Mouse (Mus musculus) neural tube, embryonic 14.5 days (tissue): ENCODE results near the gene Reg4. TPM values are rescaled to one million over a fixed set of nuclear protein-coding genes. Genes with fewer than 3 reads are reported as not detected.

Experiments
- polyA plus RNA-seq: library from polyadenylated mRNA; unstranded; fragments of >200 nt; fragmentation: Nextera tagmentation; extraction: Ambion mirVana; gene quantifications from 2 replicates; pipeline ENCODE4 v1.2.1, GENCODE M21; 2014

The Reg4 gene
- polyA plus RNA-seq, 1 experiment from 2014 or later = not detected

Other genes starting within 250 kb of the Reg4 start
- 8.2 and 13.6 TPM in 2 replicates for gene Notch2, start 208.6 kb upstream of the Reg4 start, polyA plus RNA-seq
- gene Adam30, start 61.5 kb upstream of the Reg4 start, polyA plus RNA-seq = not detected in 2 replicates
- 6.5 and 17.6 TPM in 2 replicates for gene Hmgcs2, start 58.3 kb downstream of the Reg4 start, polyA plus RNA-seq
- gene Phgdh, start 117.8 kb downstream of the Reg4 start, polyA plus RNA-seq = 163 and 176 TPM in 2 replicates
- 21.7 and 28.9 TPM in 2 replicates for gene Zfp697, start 160.3 kb downstream of the Reg4 start, polyA plus RNA-seq
- 0.42 TPM in 1 of 2 replicates, not detected in the other for gene Gm4450, start 235.0 kb downstream of the Reg4 start, polyA plus RNA-seq